Mouse (Mus musculus) layer of hippocampus, postnatal 14 days (tissue): ENCODE data around the gene Synj1. TPM values are rescaled to one million over a fixed set of nuclear protein-coding genes. Genes with fewer than 3 reads are reported as not detected.

Source experiments
- DNase-seq, 2 experiments: peaks; one replicate each; pipeline ENCODE4 v3.0.0; 2021 to 2022; ENCODE audit warnings: low spot score in 2 of 2, mixed read lengths in 1 of 2
- total RNA-seq, 2 experiments: library from RNA; stranded (reverse); gene quantifications; 2 replicates each; pipeline ENCODE4 v1.2.3; 2021

Synj1 gene
- total RNA-seq, 2 experiments from 2014 or later = 358 to 373 TPM

- DNase-seq = no peak
These were observed 739 bp upstream of the Synj1 start for GRCm38 (mm10) chr16:91011847-91012246.

- peak in 1 of 2 experiments; percentile 68 for DNase-seq
These were observed 507 bp downstream of the Synj1 start for GRCm38 (mm10) chr16:91010581-91011020.

GRCm38 (mm10) chr16:91009942-91010529 is 1.1 kb downstream of the Synj1 start:
- peak in 1 of 2 experiments; percentile 19 for DNase-seq

- no peak for DNase-seq
These were observed 6.1 kb downstream of the Synj1 start for GRCm38 (mm10) chr16:91004915-91005538.

GRCm38 (mm10) chr16:91001098-91001497 is 10.0 kb downstream of the Synj1 start:
- DNase-seq = no peak

- DNase-seq = no peak
These were observed 11.3 kb downstream of the Synj1 start for GRCm38 (mm10) chr16:90999827-91000226.

GRCm38 (mm10) chr16:90997822-90998221 is 13.3 kb downstream of the Synj1 start:
- DNase-seq = no peak

GRCm38 (mm10) chr16:90996327-90997243 is 14.5 kb downstream of the Synj1 start:
- DNase-seq = no peak

- no peak for DNase-seq
These were observed 15.6 kb downstream of the Synj1 start for GRCm38 (mm10) chr16:90995498-90995897.

GRCm38 (mm10) chr16:90995023-90995422 is 16.1 kb downstream of the Synj1 start:
- DNase-seq = no peak

- DNase-seq = no peak
These were observed 21.9 kb downstream of the Synj1 start for GRCm38 (mm10) chr16:90989162-90989561.

GRCm38 (mm10) chr16:90988665-90989064 is 22.4 kb downstream of the Synj1 start:
- no peak for DNase-seq

GRCm38 (mm10) chr16:90988039-90988438 is 23.1 kb downstream of the Synj1 start:
- DNase-seq = no peak

GRCm38 (mm10) chr16:90971004-90971403 is 40.1 kb downstream of the Synj1 start:
- no peak for DNase-seq

GRCm38 (mm10) chr16:90966241-90966640 is 44.9 kb downstream of the Synj1 start:
- no peak for DNase-seq

GRCm38 (mm10) chr16:90964302-90964701 is 46.8 kb downstream of the Synj1 start:
- DNase-seq = no peak

- DNase-seq = no peak
These were observed 47.2 kb downstream of the Synj1 start for GRCm38 (mm10) chr16:90963866-90964265.

GRCm38 (mm10) chr16:90963231-90963630 is 47.9 kb downstream of the Synj1 start:
- no peak for DNase-seq

GRCm38 (mm10) chr16:90958301-90959085 is 52.6 kb downstream of the Synj1 start:
- DNase-seq = peak; percentile 16 to 63

GRCm38 (mm10) chr16:90955494-90955893 is 55.6 kb downstream of the Synj1 start:
- no peak for DNase-seq

GRCm38 (mm10) chr16:90953770-90954169 is 57.3 kb downstream of the Synj1 start:
- no peak for DNase-seq
